Mouse (Mus musculus) midbrain, embryonic 12.5 days (tissue): ENCODE results near the gene Clcf1. TPM values are rescaled to one million over a fixed set of nuclear protein-coding genes. Genes with fewer than 3 reads are reported as not detected.

Source experiments
- ATAC-seq: fragments of 200-750 bp; cut with Nextera tagmentation; 2 replicates; pipeline ENCODE4 v1.8.0; 2017; ENCODE audit warnings: low read depth, moderate TSS enrichment, moderate library complexity; ENCODE audit not compliant: low FRiP score
- H3K27ac ChIP-seq: fragments of 300-500 bp; sonication (generic); replicated peaks from 2 replicates; pipeline ENCODE4 v1.5.1; 2016; ENCODE audit warnings: mild to moderate bottlenecking
- H3K27me3 ChIP-seq: fragments of 300-500 bp; sonication (generic); 2 replicates; pipeline ENCODE4 v1.6.1; 2016; ENCODE audit warnings: mild to moderate bottlenecking
- H3K36me3 ChIP-seq: fragments of 300-500 bp; sonication (generic); 2 replicates; pipeline ENCODE4 v1.6.1; 2016
- H3K4me1 ChIP-seq: fragments of 300-500 bp; sonication (generic); 2 replicates; pipeline ENCODE4 v1.6.1; 2016
- H3K4me2 ChIP-seq: fragments of 300-500 bp; sonication (generic); replicated peaks from 2 replicates; pipeline ENCODE4 v1.6.1; 2016; ENCODE audit warnings: mild to moderate bottlenecking, moderate library complexity
- H3K4me3 ChIP-seq: fragments of 300-500 bp; sonication (generic); 2 replicates; pipeline ENCODE4 v1.5.1; 2016; ENCODE audit warnings: mild to moderate bottlenecking
- H3K9ac ChIP-seq: fragments of 300-500 bp; sonication (generic); replicated peaks from 2 replicates; pipeline ENCODE4 v1.6.1; 2016; ENCODE audit warnings: mild to moderate bottlenecking, moderate library complexity
- H3K9me3 ChIP-seq: fragments of 300-500 bp; sonication (generic); 2 replicates; pipeline ENCODE4 v1.6.1; 2016; ENCODE audit warnings: mild to moderate bottlenecking
- WGBS: fragments of 180-500 bp; shearing (Covaris S2); methylation state at CpG from one replicate; pipeline ENCODE4 v1.1.7; 2016; 5-methylcytosine and 5-hydroxymethylcytosine counted together
- polyA plus RNA-seq: library from polyadenylated mRNA; unstranded; fragments of >200 nt; fragmentation: Nextera tagmentation; extraction: Ambion mirVana; gene quantifications from 2 replicates; pipeline ENCODE4 v1.2.1, GENCODE M21; 2016

Clcf1 gene
- polyA plus RNA-seq, 1 experiment from 2014 or later = 0.94 TPM

DNA sequence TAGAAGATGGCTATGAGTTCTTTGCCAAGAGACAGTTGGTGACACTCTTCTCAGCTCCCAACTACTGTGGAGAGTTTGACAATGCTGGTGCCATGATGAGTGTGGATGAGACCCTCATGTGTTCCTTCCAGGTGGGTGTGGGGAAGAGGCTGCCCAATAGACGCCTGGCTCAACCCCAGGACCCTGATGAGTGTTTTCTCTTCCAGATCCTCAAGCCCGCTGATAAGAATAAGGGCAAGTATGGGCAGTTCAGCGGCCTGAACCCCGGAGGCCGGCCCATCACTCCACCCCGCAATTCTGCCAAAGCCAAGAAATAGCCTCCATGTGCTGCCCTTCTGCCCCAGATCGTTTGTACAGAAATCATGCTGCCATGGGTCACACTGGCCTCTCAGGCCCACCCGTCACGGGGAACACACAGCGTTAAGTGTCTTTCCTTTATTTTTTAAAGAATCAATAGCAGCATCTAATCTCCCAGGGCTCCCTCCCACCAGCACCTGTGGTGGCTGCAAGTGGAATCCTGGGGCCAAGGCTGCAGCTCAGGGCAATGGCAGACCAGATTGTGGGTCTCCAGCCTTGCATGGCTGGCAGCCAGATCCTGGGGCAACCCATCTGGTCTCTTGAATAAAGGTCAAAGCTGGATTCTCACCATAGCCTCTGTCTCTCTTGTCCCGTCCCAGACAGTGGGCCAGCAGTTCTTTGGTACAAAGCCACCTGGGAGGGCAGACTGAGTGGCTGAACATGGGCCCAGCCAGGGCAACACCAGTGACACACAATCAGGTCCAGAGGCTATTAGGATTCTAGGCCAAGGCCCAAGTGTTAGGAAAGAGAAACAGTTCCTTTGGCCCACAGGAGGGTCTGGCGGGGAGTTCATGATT lies 19.0 kb upstream of the Clcf1 start:
- Histone ChIP-seq H3K27me3 (no peaks in the 10 kb centered on the region), H3K9ac (no peak overlapping the region), H3K27ac (no peak overlapping the region), H3K36me3 (peaks cover 52% of the 10 kb centered on the region), H3K4me1 (peaks cover 35% of the 10 kb centered on the region), H3K4me3 (no peak overlapping the region), H3K4me2 (no peak overlapping the region), H3K9me3 (no peaks in the 10 kb centered on the region)
- 82% methylated on average over 12 of the region's 12 CpGs for WGBS
- no peak for ATAC-seq

GRCm38 (mm10) chr19:4196048-4196447 lies 18.0 kb upstream of the Clcf1 start:
- Histone ChIP-seq H3K9ac (no peak overlapping the region), H3K4me3 (no peak overlapping the region), H3K4me1 (peaks cover 46% of the 10 kb centered on the region), H3K27me3 (no peaks in the 10 kb centered on the region), H3K4me2 (no peak overlapping the region), H3K27ac (no peak overlapping the region), H3K9me3 (no peaks in the 10 kb centered on the region), H3K36me3 (peaks cover 56% of the 10 kb centered on the region)
- no peak for ATAC-seq
- 60% methylated on average over 2 of the region's 2 CpGs for WGBS

DNA sequence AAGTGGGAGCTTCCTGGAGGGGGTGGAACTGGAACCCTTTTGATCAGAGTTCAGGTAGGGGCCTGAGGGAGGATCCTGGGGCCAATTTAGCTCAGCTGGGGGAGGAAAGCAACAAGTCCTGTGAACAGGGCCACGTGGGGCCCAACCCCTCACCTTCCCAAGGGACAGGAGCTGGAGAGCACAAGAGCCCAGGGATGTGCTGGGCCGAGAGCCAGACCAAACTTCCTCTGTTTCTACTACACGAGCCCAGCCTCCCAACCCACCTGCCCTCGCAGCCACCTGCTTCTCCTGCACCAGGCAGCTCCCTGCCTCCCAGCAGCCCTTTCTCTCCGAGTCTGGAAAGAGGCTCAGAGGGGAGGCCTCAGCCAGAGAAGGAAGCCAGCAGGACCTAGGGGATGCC lies 17.5 kb upstream of the Clcf1 start:
- Histone ChIP-seq H3K27ac (0 out of 2 replicates have a peak overlapping the region, but pooled peaks have one; percentile 8), H3K9me3 (no peaks in the 10 kb centered on the region), H3K36me3 (peaks cover 56% of the 10 kb centered on the region), H3K4me1 (peaks cover 42% of the 10 kb centered on the region), H3K4me3 (no peak overlapping the region), H3K4me2 (no peak overlapping the region), H3K27me3 (no peaks in the 10 kb centered on the region), H3K9ac (no peak overlapping the region)
- 61% methylated on average over 5 of the region's 5 CpGs for WGBS
- no peak for ATAC-seq

DNA sequence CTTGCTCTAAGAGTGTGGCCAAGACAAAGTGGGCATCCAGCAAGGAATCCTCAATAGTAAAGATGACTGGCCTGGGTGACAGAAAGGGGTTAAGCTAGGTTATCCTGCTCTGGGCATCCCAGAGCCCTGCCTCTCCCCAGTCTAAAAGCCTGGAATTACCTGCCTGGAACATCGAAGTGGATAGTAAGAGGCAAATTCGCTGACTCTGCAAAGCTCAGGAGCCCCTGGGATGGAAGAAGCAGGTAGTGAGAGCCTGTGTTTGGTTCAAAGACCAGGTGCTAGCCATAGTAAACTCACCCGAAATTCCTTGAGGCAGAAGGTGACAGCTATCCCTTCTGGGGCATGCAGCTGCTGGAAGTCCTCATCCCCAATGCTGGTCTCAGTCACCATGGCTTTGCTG lies 16.9 kb upstream of the Clcf1 start:
- Histone ChIP-seq H3K4me3 (no peak overlapping the region), H3K9me3 (no peaks in the 10 kb centered on the region), H3K27me3 (0 out of 2 replicates have a peak, but pooled peaks cover 1% of the 10 kb centered on the region), H3K4me1 (peaks cover 44% of the 10 kb centered on the region), H3K27ac (0 out of 2 replicates have a peak overlapping the region, but pooled peaks have one; percentile 8), H3K4me2 (no peak overlapping the region), H3K36me3 (peaks cover 56% of the 10 kb centered on the region), H3K9ac (no peak overlapping the region)
- no peak for ATAC-seq
- WGBS = 74% methylated on average over 3 of the region's 3 CpGs

- Histone ChIP-seq H3K4me3 (peak within 1 kb of the TSS; percentile 64), H3K36me3 (peaks cover 23% of the 10 kb centered on the region), H3K27ac (peak within 1 kb of the TSS; percentile 22; the same call in 1 of the 2 replicates), H3K4me2 (peak within 1 kb of the TSS; percentile 87), H3K9me3 (no peaks in the 10 kb centered on the region), H3K27me3 (peaks cover 37% of the 10 kb centered on the region), H3K4me1 (peaks cover 25% of the 10 kb centered on the region), H3K9ac (peak within 1 kb of the TSS; percentile 72)
- peak; percentile 88 for ATAC-seq
- under 1% methylated on average over 34 of the region's 34 CpGs for WGBS
Measured at GRCm38 (mm10) chr19:4201291-4201909, 12.6 kb upstream of the Clcf1 start, which contains the start of gene Rad9a. Gene Rad9a, minus strand, starts transcription at chr19:4201662.

DNA sequence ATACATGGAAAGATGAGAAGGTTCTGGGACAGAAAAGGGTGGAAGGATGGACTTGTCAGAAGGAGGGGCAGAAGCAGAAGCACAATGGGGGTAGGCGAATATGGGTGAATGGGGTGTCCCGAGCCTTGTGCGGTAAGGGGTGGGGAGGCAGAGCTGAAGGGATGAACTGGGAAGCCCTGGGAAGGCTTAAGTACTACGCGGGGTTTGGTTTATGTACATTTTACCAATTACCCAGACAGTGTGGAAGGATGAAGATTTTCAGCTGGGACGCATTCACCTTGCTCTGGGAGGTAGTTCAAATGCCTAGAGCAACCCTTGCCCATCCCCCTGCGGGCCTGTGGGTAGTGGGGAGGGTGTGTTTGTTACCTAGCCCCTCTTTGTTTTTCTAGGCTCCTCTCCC lies 11.9 kb upstream of the Clcf1 start:
- H3K9ac ChIP-seq = peak overlapping the region; percentile 65
- peaks cover 20% of the 10 kb centered on the region for H3K4me1 ChIP-seq
- H3K36me3 ChIP-seq = peaks cover 16% of the 10 kb centered on the region
- ATAC-seq = no peak
- 38% methylated on average over 7 of the region's 7 CpGs for WGBS
- H3K9me3 ChIP-seq = no peaks in the 10 kb centered on the region
- no peak overlapping the region for H3K27ac ChIP-seq
- H3K4me3 ChIP-seq = peak overlapping the region; percentile 64
- H3K4me2 ChIP-seq = peak overlapping the region; percentile 87
- peaks cover 41% of the 10 kb centered on the region for H3K27me3 ChIP-seq

DNA sequence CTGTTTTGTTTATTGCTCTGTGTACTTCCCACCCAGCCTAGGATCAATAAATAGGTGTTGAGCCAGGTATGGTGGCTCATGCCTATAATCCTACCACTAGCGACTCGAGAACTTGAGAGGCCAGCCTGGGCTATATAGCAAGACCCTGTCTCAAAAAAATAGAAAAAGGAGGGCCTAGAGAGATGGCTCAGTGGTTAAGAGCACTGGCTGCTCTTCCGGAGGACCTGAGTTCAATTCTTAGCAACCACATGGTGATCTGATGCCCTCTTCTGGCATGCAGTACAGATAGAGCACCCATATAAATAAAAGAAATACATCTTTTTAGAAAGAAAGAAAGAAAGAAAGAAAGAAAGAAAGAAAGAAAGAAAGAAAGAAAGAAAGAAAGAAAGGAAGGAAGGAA lies 10.9 kb upstream of the Clcf1 start:
- peaks cover 44% of the 10 kb centered on the region for H3K27me3 ChIP-seq
- WGBS = 70% methylated on average over 3 of the region's 3 CpGs
- no peaks in the 10 kb centered on the region for H3K9me3 ChIP-seq
- H3K4me3 ChIP-seq = no peak overlapping the region
- peaks cover 20% of the 10 kb centered on the region for H3K4me1 ChIP-seq
- H3K4me2 ChIP-seq = no peak overlapping the region
- ATAC-seq = no peak
- no peak overlapping the region for H3K27ac ChIP-seq
- peaks cover 7% of the 10 kb centered on the region for H3K36me3 ChIP-seq
- H3K9ac ChIP-seq = no peak overlapping the region

GRCm38 (mm10) chr19:4203604-4204326 lies 10.3 kb upstream of the Clcf1 start:
- Histone ChIP-seq H3K36me3 (peaks cover 7% of the 10 kb centered on the region), H3K9me3 (no peaks in the 10 kb centered on the region), H3K27ac (no peak overlapping the region), H3K27me3 (peaks cover 48% of the 10 kb centered on the region), H3K9ac (no peak overlapping the region), H3K4me1 (peaks cover 20% of the 10 kb centered on the region), H3K4me3 (no peak overlapping the region), H3K4me2 (no peak overlapping the region)
- 69% methylated on average over 13 of the region's 13 CpGs for WGBS
- no peak for ATAC-seq

DNA sequence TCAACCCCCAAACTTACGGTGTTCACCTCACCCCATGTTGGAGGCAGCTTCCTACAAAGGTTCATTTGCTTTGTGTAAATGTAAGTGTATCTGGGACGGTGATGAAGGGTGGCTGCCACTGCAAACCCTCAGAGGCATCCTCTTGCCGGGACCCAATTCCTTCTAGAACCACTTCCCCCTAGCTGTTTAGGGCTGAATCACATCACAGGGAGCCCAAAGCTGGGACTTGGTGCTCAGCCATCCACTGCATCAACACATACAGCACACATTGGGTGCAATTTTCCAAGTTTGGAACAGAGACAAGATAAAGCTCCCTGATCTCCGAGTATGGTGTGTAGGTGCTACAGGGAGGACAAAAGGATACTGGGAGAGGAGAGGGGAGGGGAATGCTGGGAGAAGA lies 9.1 kb upstream of the Clcf1 start:
- Histone ChIP-seq H3K4me2 (no peak overlapping the region), H3K4me1 (peaks cover 19% of the 10 kb centered on the region), H3K27me3 (peaks cover 54% of the 10 kb centered on the region), H3K27ac (no peak overlapping the region), H3K9me3 (no peaks in the 10 kb centered on the region), H3K4me3 (no peak overlapping the region), H3K9ac (no peak overlapping the region), H3K36me3 (peaks cover 5% of the 10 kb centered on the region; the same call in 1 of the 2 replicates)
- no peak for ATAC-seq
- 59% methylated on average over 4 of the region's 4 CpGs for WGBS

DNA sequence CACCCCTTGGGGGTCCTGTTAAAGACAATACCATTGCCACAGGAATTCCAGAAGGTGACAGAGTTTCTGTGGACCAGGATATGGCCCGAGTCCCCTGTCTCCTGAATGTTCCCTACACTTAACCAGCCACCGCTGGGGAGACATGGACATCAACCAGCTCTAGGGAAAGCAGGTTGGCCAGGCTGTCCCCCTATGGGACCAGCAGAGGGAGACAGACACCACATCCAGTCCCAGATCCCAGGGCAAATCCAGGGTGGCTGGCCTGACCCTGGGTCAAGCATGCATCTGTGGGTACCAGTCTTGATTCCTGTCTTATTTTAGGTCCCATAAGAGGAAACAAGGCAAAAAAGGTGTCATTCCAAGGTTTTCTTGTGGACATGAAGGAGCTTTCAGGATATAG lies 7.1 kb upstream of the Clcf1 start:
- H3K27me3 ChIP-seq = peaks cover 62% of the 10 kb centered on the region
- WGBS = 0% methylated on average over 2 of the region's 2 CpGs

GRCm38 (mm10) chr19:4208563-4208962 lies 5.5 kb upstream of the Clcf1 start:
- no peak for ATAC-seq
- H3K4me2 ChIP-seq = no peak overlapping the region
- WGBS = 62% methylated on average over 5 of the region's 5 CpGs
- H3K27me3 ChIP-seq = peaks cover 66% of the 10 kb centered on the region
- no peak overlapping the region for H3K27ac ChIP-seq
- no peak overlapping the region for H3K9ac ChIP-seq
- H3K9me3 ChIP-seq = no peaks in the 10 kb centered on the region
- H3K36me3 ChIP-seq = no peaks in the 10 kb centered on the region
- H3K4me1 ChIP-seq = peaks cover 14% of the 10 kb centered on the region
- H3K4me3 ChIP-seq = no peak overlapping the region

More for the DNA sequence above, 7.1 kb upstream of the Clcf1 start:
- Histone ChIP-seq H3K36me3 (no peaks in the 10 kb centered on the region), H3K4me1 (peaks cover 5% of the 10 kb centered on the region), H3K4me2 (no peak overlapping the region), H3K9me3 (no peaks in the 10 kb centered on the region), H3K27ac (no peak overlapping the region), H3K4me3 (no peak overlapping the region), H3K9ac (no peak overlapping the region)
- ATAC-seq = no peak
